ENCODE assay signal across 23 mouse cellular contexts in genomic region chr15:83877155-83877866, GRCm38 (mm10).
DNase-seq lines count a peak whose midpoint lies in the region; ATAC-seq lines count a peak whose summit lies in the region.
"Had no signal": no experiment of that assay in that cellular context is flagged by ENCODE, and none has a peak within 500 bp of the region (broad histone marks: within the 10 kb centered on the region; RNA-seq: fewer than 3 reads in every experiment).

No protein-coding gene starts in this region.

- DNase-seq in cerebellum, postnatal 10 days: peak; percentile 72 to 75
- no peak for DNase-seq in cerebellum, adult 11-12 months
- peak; percentile 35 for DNase-seq in retina, postnatal 1 day
- DNase-seq in retina, embryonic 14.5 days (ENCODE audit: low spot score): no peak
- DNase-seq: adrenal gland, postnatal 10 days; adrenal gland, postnatal 36 days; cerebellum, adult 2 months; cerebellum, postnatal 25 days; embryo, embryonic 11 days; gastrocnemius, postnatal 10 days; gastrocnemius, postnatal 36 days; heart, adult 2 months; heart, postnatal 14 days; heart, postnatal 4 days; kidney, adult 2 months had no signal

- no peaks in the 10 kb centered on the region for H3K36me3 ChIP-seq in forebrain, embryonic 15.5 days
- H3K36me3 ChIP-seq in forebrain, embryonic 12.5 days (replicated peaks): no peaks in the 10 kb centered on the region
- no peaks in the 10 kb centered on the region for H3K36me3 ChIP-seq in hindbrain, embryonic 16.5 days (ENCODE audit: control insufficient read depth, insufficient read depth, low read length)
- H3K36me3 ChIP-seq in hindbrain, embryonic 13.5 days: no peaks in the 10 kb centered on the region
- H3K36me3 ChIP-seq: heart, embryonic 10.5 days; heart, embryonic 13.5 days had no signal

- 50% methylated on average over 11 of the region's 11 CpGs for WGBS in forebrain, embryonic 15.5 days
- 59% methylated on average over 11 of the region's 11 CpGs for WGBS in forebrain, embryonic 12.5 days
- WGBS in hindbrain, embryonic 16.5 days: 51% methylated on average over 11 of the region's 11 CpGs
- 59% methylated on average over 11 of the region's 11 CpGs for WGBS in hindbrain, embryonic 13.5 days

- ATAC-seq in forebrain, embryonic 15.5 days (replicated peaks): no peak
- ATAC-seq in forebrain, embryonic 12.5 days (ENCODE audit: low FRiP score): no peak
- ATAC-seq in hindbrain, embryonic 16.5 days: 0 out of 2 replicates have a peak, but pooled peaks have one; percentile 24
- ATAC-seq in hindbrain, embryonic 13.5 days (ENCODE audit: low FRiP score): no peak
- ATAC-seq: intestine, postnatal 0 days; Patski had no signal

- no peak overlapping the region for H3K4me3 ChIP-seq in forebrain, embryonic 15.5 days
- H3K4me3 ChIP-seq in forebrain, embryonic 12.5 days (replicated peaks): no peak overlapping the region
- no peak overlapping the region for H3K4me3 ChIP-seq in hindbrain, embryonic 16.5 days (ENCODE audit: low read length)
- H3K4me3 ChIP-seq in hindbrain, embryonic 13.5 days: no peak overlapping the region
- H3K4me3 ChIP-seq: heart, adult 2 months; heart, embryonic 10.5 days; heart, embryonic 13.5 days had no signal

- no peaks in the 10 kb centered on the region for H3K9me3 ChIP-seq in forebrain, embryonic 15.5 days
- H3K9me3 ChIP-seq in forebrain, embryonic 12.5 days: no peaks in the 10 kb centered on the region
- no peaks in the 10 kb centered on the region for H3K9me3 ChIP-seq in hindbrain, embryonic 16.5 days (ENCODE audit: control insufficient read depth, low read length)
- peaks cover 12% of the 10 kb centered on the region; the same call in 1 of the 2 replicates for H3K9me3 ChIP-seq in hindbrain, embryonic 13.5 days
- H3K9me3 ChIP-seq: heart, embryonic 10.5 days had no signal

- no peak overlapping the region for H3K4me2 ChIP-seq in forebrain, embryonic 15.5 days (replicated peaks)
- H3K4me2 ChIP-seq in forebrain, embryonic 12.5 days: no peak overlapping the region
- no peak overlapping the region for H3K4me2 ChIP-seq in hindbrain, embryonic 16.5 days (ENCODE audit: low read length)
- no peak overlapping the region for H3K4me2 ChIP-seq in hindbrain, embryonic 13.5 days
- H3K4me2 ChIP-seq: heart, embryonic 13.5 days had no signal

- H3K27ac ChIP-seq in forebrain, embryonic 15.5 days (replicated peaks): peak overlapping the region; percentile 32; the same call in 1 of the 2 replicates
- H3K27ac ChIP-seq in forebrain, embryonic 12.5 days: no peak overlapping the region
- H3K27ac ChIP-seq in hindbrain, embryonic 16.5 days (ENCODE audit: low read depth, low read length): no peak overlapping the region
- no peak overlapping the region for H3K27ac ChIP-seq in hindbrain, embryonic 13.5 days
- H3K27ac ChIP-seq: heart, adult 2 months; heart, embryonic 10.5 days; heart, embryonic 13.5 days had no signal

- H3K27me3 ChIP-seq in forebrain, embryonic 15.5 days: no peaks in the 10 kb centered on the region
- H3K27me3 ChIP-seq in forebrain, embryonic 12.5 days: 0 out of 2 replicates have a peak, but pooled peaks cover 4% of the 10 kb centered on the region
- no peaks in the 10 kb centered on the region for H3K27me3 ChIP-seq in hindbrain, embryonic 16.5 days (replicated peaks; ENCODE audit: control insufficient read depth, insufficient read depth, low read length)
- H3K27me3 ChIP-seq in hindbrain, embryonic 13.5 days: no peaks in the 10 kb centered on the region

- H3K9ac ChIP-seq in forebrain, embryonic 15.5 days (replicated peaks): no peak overlapping the region
- no peak overlapping the region for H3K9ac ChIP-seq in forebrain, embryonic 12.5 days
- H3K9ac ChIP-seq in hindbrain, embryonic 16.5 days (ENCODE audit: low read depth, low read length): no peak overlapping the region
- no peak overlapping the region for H3K9ac ChIP-seq in hindbrain, embryonic 13.5 days
- H3K9ac ChIP-seq: heart, embryonic 13.5 days had no signal

- peaks cover 13% of the 10 kb centered on the region for H3K4me1 ChIP-seq in forebrain, embryonic 15.5 days
- H3K4me1 ChIP-seq in forebrain, embryonic 12.5 days: no peaks in the 10 kb centered on the region
- H3K4me1 ChIP-seq in hindbrain, embryonic 16.5 days (ENCODE audit: control insufficient read depth, insufficient read depth, low read depth, low read length): peaks cover 1% of the 10 kb centered on the region
- H3K4me1 ChIP-seq in hindbrain, embryonic 13.5 days (replicated peaks): peaks cover 18% of the 10 kb centered on the region
- H3K4me1 ChIP-seq: heart, embryonic 10.5 days; heart, embryonic 13.5 days had no signal

Comparison
In these comparisons a context has a peak if more than half of its experiments do, and no peak if none do; other contexts are left out.
1. DNase-seq: peak in cerebellum, postnatal 10 days (2 of 2) and retina, postnatal 1 day (single experiment); none in cerebellum, adult 11-12 months (single experiment) and retina, embryonic 14.5 days (single experiment).